Mouse (Mus musculus) bone marrow macrophage, adult 2 months (primary cell): ENCODE data around the gene Patj. TPM values are rescaled to one million over a fixed set of nuclear protein-coding genes. Genes with fewer than 3 reads are reported as not detected.

ENCODE experiments used
- H3K27ac ChIP-seq: 2 replicates; pipeline ENCODE4 v1.5.1; 2012; ENCODE audit warnings: low read depth, low read length; ENCODE audit not compliant: insufficient read depth
- H3K4me1 ChIP-seq: 2 replicates; pipeline ENCODE4 v1.6.1; 2012; ENCODE audit warnings: low read length; ENCODE audit not compliant: control insufficient read depth, insufficient read depth
- H3K4me3 ChIP-seq: 2 replicates; pipeline ENCODE4 v1.5.1; 2012; ENCODE audit warnings: mild to moderate bottlenecking, low read length, moderate library complexity; ENCODE audit not compliant: insufficient read depth
- CTCF ChIP-seq: IDR thresholded peaks from 2 replicates; pipeline ENCODE4 v1.5.1; 2012; ENCODE audit warnings: low read depth, mild to moderate bottlenecking, low read length, moderate library complexity
- POLR2A ChIP-seq: IDR thresholded peaks from 2 replicates; pipeline ENCODE4 v1.6.1; 2012; ENCODE audit warnings: mild to moderate bottlenecking, low read depth, low read length, borderline replicate concordance
- polyA plus RNA-seq: library from polyadenylated mRNA; stranded (reverse); fragments of >200 nt; gene quantifications from 2 replicates; pipeline ENCODE4 v1.2.4, GENCODE M21; 2012; ENCODE audit not compliant: missing spikeins, insufficient read depth, insufficient read length

Patj gene
- polyA plus RNA-seq, 1 experiment: 0.38 TPM

DNA sequence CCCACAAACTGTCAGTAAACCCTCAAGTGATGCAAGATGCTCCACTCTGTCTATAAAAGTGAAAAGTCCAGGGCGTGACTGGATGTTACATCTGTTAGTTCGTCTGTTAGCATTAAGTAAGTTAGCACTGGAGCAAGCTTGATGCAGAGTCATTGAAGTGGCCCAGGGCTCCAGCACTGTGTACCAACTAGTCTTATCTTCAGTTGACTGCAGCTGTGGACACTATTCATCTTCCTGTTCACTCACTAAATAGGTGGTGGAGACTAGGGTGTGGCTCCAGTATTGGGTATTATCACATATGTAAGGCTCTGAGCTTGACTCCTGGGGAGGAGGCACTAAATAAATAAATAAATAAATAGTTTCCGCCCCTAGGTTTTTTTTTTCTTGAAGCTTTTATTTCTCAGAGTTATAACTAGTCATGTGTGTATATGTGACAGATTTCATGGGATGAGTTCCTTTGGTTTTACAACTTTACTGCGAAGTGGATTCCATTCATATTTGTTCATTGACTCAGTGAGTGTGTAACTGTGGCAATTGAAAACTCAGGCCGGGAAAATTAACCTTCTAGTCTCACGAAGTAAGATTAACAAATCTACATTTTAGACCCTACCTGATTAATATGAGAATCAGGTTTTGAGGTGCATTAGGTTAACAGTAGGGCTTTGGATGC is 168.7 kb downstream of the Patj start:
- no peak overlapping the region for H3K27ac ChIP-seq

GRCm38 (mm10) chr4:98566741-98567140 is 171.2 kb downstream of the Patj start:
- no peak overlapping the region for H3K4me3 ChIP-seq
- H3K4me1 ChIP-seq: no peaks in the 10 kb centered on the region
- no peak overlapping the region for H3K27ac ChIP-seq
- TF ChIP-seq CTCF: no peak
- TF ChIP-seq POLR2A: no peak

More for the DNA sequence above, 168.7 kb downstream of the Patj start:
- TF ChIP-seq CTCF (no peak), POLR2A (no peak)
- Histone ChIP-seq H3K4me3 (no peak overlapping the region), H3K4me1 (no peaks in the 10 kb centered on the region)

GRCm38 (mm10) chr4:98567457-98567856 is 171.9 kb downstream of the Patj start:
- Histone ChIP-seq H3K4me1 (no peaks in the 10 kb centered on the region), H3K4me3 (no peak overlapping the region), H3K27ac (no peak overlapping the region)
- no peak for TF ChIP-seq POLR2A
- no peak for TF ChIP-seq CTCF

DNA sequence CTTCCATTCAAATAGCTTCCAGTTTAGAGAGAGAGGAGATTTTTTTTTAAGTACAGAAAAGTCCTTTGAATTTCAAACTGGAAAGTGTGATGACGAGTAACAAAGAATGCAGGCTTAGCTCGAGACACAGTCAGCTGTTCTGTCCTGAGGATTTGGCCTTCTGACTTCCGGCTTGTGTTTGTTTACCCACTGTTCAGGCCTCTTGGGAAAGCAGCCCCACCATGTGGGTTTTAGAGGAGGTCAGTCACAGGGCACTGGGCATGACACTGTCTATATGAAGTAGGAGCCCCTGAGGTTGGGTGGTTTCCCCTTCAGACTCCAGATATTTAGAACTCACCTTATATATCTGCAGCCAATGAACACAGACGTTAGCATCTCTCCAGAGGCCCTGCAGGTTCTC is 174.3 kb downstream of the Patj start:
- TF ChIP-seq POLR2A (no peak), CTCF (no peak)
- H3K4me1 ChIP-seq: no peaks in the 10 kb centered on the region
- H3K4me3 ChIP-seq: no peak overlapping the region
- no peak overlapping the region for H3K27ac ChIP-seq

GRCm38 (mm10) chr4:98577275-98577674 is 181.7 kb downstream of the Patj start:
- H3K27ac ChIP-seq: no peak overlapping the region
- H3K4me3 ChIP-seq: no peak overlapping the region
- TF ChIP-seq POLR2A: no peak
- TF ChIP-seq CTCF: no peak
- no peaks in the 10 kb centered on the region for H3K4me1 ChIP-seq

GRCm38 (mm10) chr4:98577957-98578541 is 182.5 kb downstream of the Patj start:
- TF ChIP-seq CTCF (no peak), POLR2A (no peak)
- Histone ChIP-seq H3K4me1 (no peaks in the 10 kb centered on the region), H3K27ac (no peak overlapping the region), H3K4me3 (no peak overlapping the region)

GRCm38 (mm10) chr4:98581456-98581855 is 185.9 kb downstream of the Patj start:
- no peak overlapping the region for H3K4me3 ChIP-seq
- TF ChIP-seq CTCF: no peak
- no peak for TF ChIP-seq POLR2A

GRCm38 (mm10) chr4:98584023-98584422 is 188.4 kb downstream of the Patj start:
- Histone ChIP-seq H3K4me3 (no peak overlapping the region), H3K27ac (no peak overlapping the region), H3K4me1 (no peaks in the 10 kb centered on the region)
- TF ChIP-seq POLR2A (no peak), CTCF (no peak)

More at GRCm38 (mm10) chr4:98581456-98581855, 185.9 kb downstream of the Patj start:
- Histone ChIP-seq H3K4me1 (no peaks in the 10 kb centered on the region), H3K27ac (no peak overlapping the region)

GRCm38 (mm10) chr4:98586303-98586702 is 190.7 kb downstream of the Patj start:
- Histone ChIP-seq H3K4me1 (no peaks in the 10 kb centered on the region), H3K4me3 (no peak overlapping the region), H3K27ac (no peak overlapping the region)
- TF ChIP-seq CTCF (no peak), POLR2A (no peak)

- Histone ChIP-seq H3K27ac (no peak overlapping the region), H3K4me1 (no peaks in the 10 kb centered on the region), H3K4me3 (no peak overlapping the region)
- TF ChIP-seq CTCF (no peak), POLR2A (no peak)
These were observed 192.1 kb downstream of the Patj start for GRCm38 (mm10) chr4:98587686-98588085.
